Mouse (Mus musculus) lung, embryonic 14.5 days (tissue): Measurements from ENCODE around the gene Rnf141. TPM values are rescaled to one million over a fixed set of nuclear protein-coding genes. Genes with fewer than 3 reads are reported as not detected.

Source experiments
- ATAC-seq: fragments of 200-750 bp; cut with Nextera tagmentation; 2 replicates; pipeline ENCODE4 v1.8.0; 2017; ENCODE audit warnings: mild to moderate bottlenecking, moderate TSS enrichment, moderate library complexity; ENCODE audit not compliant: insufficient read depth
- DNase-seq: peaks from one replicate; pipeline ENCODE4 v3.0.0-alpha.2; 2015
- H3K27ac ChIP-seq: fragments of 300-500 bp; sonication (generic); 2 replicates; pipeline ENCODE4 v1.5.1; 2014; ENCODE audit warnings: low read depth, mild to moderate bottlenecking, moderate library complexity
- H3K27me3 ChIP-seq: fragments of 300-500 bp; sonication (generic); 2 replicates; pipeline ENCODE4 v1.6.1; 2014; ENCODE audit warnings: low read length, control low read depth; ENCODE audit not compliant: insufficient read depth
- H3K36me3 ChIP-seq: fragments of 300-500 bp; sonication (generic); 2 replicates; pipeline ENCODE4 v1.6.1; 2014; ENCODE audit warnings: control low read depth; ENCODE audit not compliant: insufficient read depth
- H3K4me1 ChIP-seq: fragments of 300-500 bp; sonication (generic); 2 replicates; pipeline ENCODE4 v1.6.1; 2014; ENCODE audit warnings: antibody characterized with exemption, control low read depth; ENCODE audit not compliant: insufficient read depth
- H3K4me2 ChIP-seq: fragments of 300-500 bp; sonication (generic); 2 replicates; pipeline ENCODE4 v1.6.1; 2014; ENCODE audit warnings: mild to moderate bottlenecking
- H3K4me3 ChIP-seq: fragments of 300-500 bp; sonication (generic); 2 replicates; pipeline ENCODE4 v1.5.1; 2014; ENCODE audit warnings: low read depth, low read length
- H3K9ac ChIP-seq: fragments of 300-500 bp; sonication (generic); 2 replicates; pipeline ENCODE4 v1.6.1; 2014
- H3K9me3 ChIP-seq: fragments of 300-500 bp; sonication (generic); 2 replicates; pipeline ENCODE4 v1.6.1; 2016; ENCODE audit warnings: low read depth, low read length, control low read depth
- CTCF ChIP-seq: IDR thresholded peaks from 2 replicates; pipeline ENCODE4 v1.5.1; 2016; ENCODE audit warnings: antibody characterized with exemption, low read depth
- whole genome bisulfite sequencing: fragments of 180-500 bp; shearing (Covaris S2); extraction: QIAGEN DNeasy Blood & Tissue Kit; methylation state at CpG from one replicate; pipeline ENCODE4 v1.1.7; 2014; 5-methylcytosine and 5-hydroxymethylcytosine counted together
- polyA plus RNA-seq: library from polyadenylated mRNA; unstranded; fragments of >200 nt; fragmentation: Nextera tagmentation; extraction: Ambion mirVana; gene quantifications from 2 replicates; pipeline ENCODE4 v1.2.1, GENCODE M21; 2014

Gene Rnf141
- polyA plus RNA-seq, 1 experiment from 2014 or later = 37.1 TPM

- Histone ChIP-seq H3K9ac (no peak overlapping the region), H3K4me1 (peaks cover 18% of the 10 kb centered on the region; the same call in 1 of the 2 replicates), H3K27ac (no peak overlapping the region), H3K4me3 (no peak overlapping the region), H3K9me3 (no peaks in the 10 kb centered on the region), H3K4me2 (no peak overlapping the region), H3K27me3 (no peaks in the 10 kb centered on the region), H3K36me3 (no peaks in the 10 kb centered on the region)
- ATAC-seq (no peak), DNase-seq (no peak)
- 77% methylated on average over 18 of the region's 18 CpGs for WGBS
- no peak for TF ChIP-seq CTCF
Observed at GRCm38 (mm10) chr7:110777146-110778001, 66.9 kb downstream of the Rnf141 start.

GRCm38 (mm10) chr7:110774674-110775073 is 69.6 kb downstream of the Rnf141 start:
- Histone ChIP-seq H3K27ac (no peak overlapping the region), H3K9me3 (no peaks in the 10 kb centered on the region), H3K9ac (no peak overlapping the region), H3K4me3 (no peak overlapping the region), H3K4me2 (peak overlapping the region; percentile 10; the same call in 1 of the 2 replicates), H3K4me1 (0 out of 2 replicates have a peak, but pooled peaks cover 10% of the 10 kb centered on the region), H3K27me3 (peaks cover 1% of the 10 kb centered on the region; the same call in 1 of the 2 replicates), H3K36me3 (no peaks in the 10 kb centered on the region)
- no peak for TF ChIP-seq CTCF
- DNase-seq (no peak), ATAC-seq (0 out of 2 replicates have a peak, but pooled peaks have one; percentile 28)
- WGBS = 62% methylated on average over 8 of the region's 8 CpGs

GRCm38 (mm10) chr7:110774077-110774476 is 70.2 kb downstream of the Rnf141 start:
- H3K9me3 ChIP-seq = no peaks in the 10 kb centered on the region
- H3K4me3 ChIP-seq = peak overlapping the region; percentile 14; the same call in 1 of the 2 replicates
- 0 out of 2 replicates have a peak, but pooled peaks cover 10% of the 10 kb centered on the region for H3K4me1 ChIP-seq
- no peak for ATAC-seq
- H3K36me3 ChIP-seq = no peaks in the 10 kb centered on the region
- H3K27ac ChIP-seq = peak overlapping the region; percentile 71; the same call in 1 of the 2 replicates
- no peak for DNase-seq
- no peak for TF ChIP-seq CTCF
- peaks cover 7% of the 10 kb centered on the region; the same call in 1 of the 2 replicates for H3K27me3 ChIP-seq
- 62% methylated on average over 1 of the region's 1 CpGs for WGBS
- peak overlapping the region; percentile 27; the same call in 1 of the 2 replicates for H3K9ac ChIP-seq
- peak overlapping the region; percentile 45 for H3K4me2 ChIP-seq

GRCm38 (mm10) chr7:110773204-110774002 is 70.9 kb downstream of the Rnf141 start:
- peak overlapping the region; percentile 14; the same call in 1 of the 2 replicates for H3K4me3 ChIP-seq
- H3K36me3 ChIP-seq = no peaks in the 10 kb centered on the region
- H3K27ac ChIP-seq = peak overlapping the region; percentile 71
- ATAC-seq (peak; percentile 61; the same call in 1 of the 2 replicates), DNase-seq (peak; percentile 67)
- WGBS = 24% methylated on average over 14 of the region's 14 CpGs
- peak overlapping the region; percentile 45 for H3K4me2 ChIP-seq
- H3K27me3 ChIP-seq = peaks cover 13% of the 10 kb centered on the region
- no peaks in the 10 kb centered on the region for H3K9me3 ChIP-seq
- no peak for TF ChIP-seq CTCF
- H3K4me1 ChIP-seq = 0 out of 2 replicates have a peak, but pooled peaks cover 10% of the 10 kb centered on the region
- H3K9ac ChIP-seq = peak overlapping the region; percentile 27; the same call in 1 of the 2 replicates

- Histone ChIP-seq H3K4me3 (no peak overlapping the region), H3K9me3 (no peaks in the 10 kb centered on the region), H3K9ac (no peak overlapping the region), H3K27me3 (peaks cover 16% of the 10 kb centered on the region), H3K4me2 (no peak overlapping the region), H3K27ac (no peak overlapping the region), H3K36me3 (no peaks in the 10 kb centered on the region), H3K4me1 (0 out of 2 replicates have a peak, but pooled peaks cover 10% of the 10 kb centered on the region)
- TF ChIP-seq CTCF = no peak
- 66% methylated on average over 3 of the region's 3 CpGs for WGBS
- ATAC-seq = no peak
- no peak for DNase-seq
Observed at GRCm38 (mm10) chr7:110772343-110772742, 71.9 kb downstream of the Rnf141 start.

GRCm38 (mm10) chr7:110770949-110771348 is 73.3 kb downstream of the Rnf141 start:
- DNase-seq = no peak
- Histone ChIP-seq H3K4me1 (0 out of 2 replicates have a peak, but pooled peaks cover 10% of the 10 kb centered on the region), H3K9ac (no peak overlapping the region), H3K27me3 (peaks cover 16% of the 10 kb centered on the region), H3K4me2 (no peak overlapping the region), H3K4me3 (no peak overlapping the region), H3K36me3 (no peaks in the 10 kb centered on the region), H3K27ac (no peak overlapping the region), H3K9me3 (no peaks in the 10 kb centered on the region)
- no peak for TF ChIP-seq CTCF
- 74% methylated on average over 4 of the region's 4 CpGs for WGBS
- ATAC-seq = no peak
